Mouse (Mus musculus): ENCODE measurements around the gene Ube2e2.
"Not testable (repeated sequence)": the region's sequence is repeated elsewhere in the genome, so short reads cannot be mapped to it uniquely, and the experiment has no call there.

Gene Ube2e2

GRCm38 (mm10) chr14:18618603-18619002 lies 275.5 kb downstream of the Ube2e2 start:
- no peak for DNase-seq

- no peak for DNase-seq
Observed at GRCm38 (mm10) chr14:18601927-18602326, 292.1 kb downstream of the Ube2e2 start.

GRCm38 (mm10) chr14:18586239-18587034 lies 307.6 kb downstream of the Ube2e2 start:
- DNase-seq, result no peak

GRCm38 (mm10) chr14:18581735-18582134 lies 312.3 kb downstream of the Ube2e2 start:
- no peak for DNase-seq

- DNase-seq, result no peak
Observed at GRCm38 (mm10) chr14:18574756-18575155, 319.3 kb downstream of the Ube2e2 start.

GRCm38 (mm10) chr14:18574130-18574721 lies 319.8 kb downstream of the Ube2e2 start:
- no peak for DNase-seq

GRCm38 (mm10) chr14:18573286-18573956 lies 320.6 kb downstream of the Ube2e2 start:
- no peak for DNase-seq

GRCm38 (mm10) chr14:18572852-18573251 lies 321.2 kb downstream of the Ube2e2 start:
- DNase-seq, result no peak

GRCm38 (mm10) chr14:18569615-18570014 lies 324.5 kb downstream of the Ube2e2 start:
- no peak for DNase-seq

- DNase-seq, result not testable (repeated sequence)
Observed at GRCm38 (mm10) chr14:18564999-18565398, 329.1 kb downstream of the Ube2e2 start.

- DNase-seq, result no peak
Observed at GRCm38 (mm10) chr14:18555287-18555686, 338.8 kb downstream of the Ube2e2 start.

GRCm38 (mm10) chr14:18554627-18554988 lies 339.5 kb downstream of the Ube2e2 start:
- DNase-seq, result no peak

- no peak for DNase-seq
Observed at GRCm38 (mm10) chr14:18553987-18554626, 340.0 kb downstream of the Ube2e2 start.

- no peak for DNase-seq
Observed at GRCm38 (mm10) chr14:18547541-18547940, 346.5 kb downstream of the Ube2e2 start.

- not testable (repeated sequence) for DNase-seq
Observed at GRCm38 (mm10) chr14:18539092-18539491, 355.0 kb downstream of the Ube2e2 start.

- no peak for DNase-seq
Observed at GRCm38 (mm10) chr14:18530899-18531298, 363.2 kb downstream of the Ube2e2 start.

GRCm38 (mm10) chr14:18530496-18530895 lies 363.6 kb downstream of the Ube2e2 start:
- no peak for DNase-seq
